Mouse (Mus musculus): ENCODE measurements around the gene Myrfl.

DNA sequence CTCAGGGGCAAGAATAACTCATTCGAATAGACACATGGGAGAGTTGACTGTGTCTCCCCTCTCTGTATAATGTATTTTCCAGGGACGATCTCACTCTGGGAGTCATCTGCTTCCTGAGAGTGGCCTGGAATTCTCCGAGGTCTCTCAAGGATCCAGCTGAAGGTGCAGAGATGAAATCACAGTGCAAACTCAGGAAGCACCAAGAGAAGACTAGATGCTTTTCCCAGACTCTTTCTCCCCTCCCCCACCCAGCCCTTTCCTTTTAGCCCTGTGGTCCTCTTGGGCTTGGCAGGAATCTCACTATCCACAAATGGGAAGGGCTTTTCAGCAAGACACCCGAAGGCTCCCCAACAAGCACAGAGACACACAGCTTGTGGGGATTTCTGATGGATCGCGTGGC, 146.7 kb downstream of the Myrfl start:
- no peak for TF ChIP-seq GATA1 (IDR thresholded peaks at IDR 0.05; ENCODE audit: borderline replicate concordance, low read length)
- no peak for TF ChIP-seq FLI1 (IDR thresholded peaks at IDR 0.05; ENCODE audit: low read length)

All from megakaryocyte, embryonic 14.5 days (primary cell).